Mouse (Mus musculus) bone marrow macrophage, adult 2 months (primary cell): ENCODE data around the gene Ccdc194.

Experiments used
- CTCF ChIP-seq: IDR thresholded peaks from 2 replicates; pipeline ENCODE4 v1.5.1; 2012; ENCODE audit warnings: low read depth, mild to moderate bottlenecking, low read length, moderate library complexity
- POLR2A ChIP-seq: IDR thresholded peaks from 2 replicates; pipeline ENCODE4 v1.6.1; 2012; ENCODE audit warnings: mild to moderate bottlenecking, low read depth, low read length, borderline replicate concordance

DNA sequence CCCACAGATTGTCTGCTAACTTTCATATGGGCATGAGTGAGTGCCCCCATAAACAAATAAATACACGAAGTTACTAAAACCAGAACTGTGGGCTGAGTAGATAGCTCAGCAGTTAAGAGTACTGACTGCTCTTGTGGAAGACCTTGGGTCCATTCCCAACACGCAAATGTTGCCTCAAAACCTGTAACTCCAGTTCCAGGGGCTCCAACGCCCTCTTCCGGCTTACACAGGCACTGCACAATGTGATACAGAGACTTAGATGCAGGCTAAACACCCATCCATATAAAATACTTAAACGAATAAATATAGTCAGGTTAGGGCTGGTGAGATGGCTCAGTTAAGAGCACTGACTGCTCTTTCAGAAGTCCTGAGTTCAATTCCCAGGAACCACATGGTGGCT is 10.5 kb downstream of the Ccdc194 start:
- TF ChIP-seq POLR2A (no peak), CTCF (no peak)
